ENCODE assay signal across 9 mouse cellular contexts in the genomic region with DNA sequence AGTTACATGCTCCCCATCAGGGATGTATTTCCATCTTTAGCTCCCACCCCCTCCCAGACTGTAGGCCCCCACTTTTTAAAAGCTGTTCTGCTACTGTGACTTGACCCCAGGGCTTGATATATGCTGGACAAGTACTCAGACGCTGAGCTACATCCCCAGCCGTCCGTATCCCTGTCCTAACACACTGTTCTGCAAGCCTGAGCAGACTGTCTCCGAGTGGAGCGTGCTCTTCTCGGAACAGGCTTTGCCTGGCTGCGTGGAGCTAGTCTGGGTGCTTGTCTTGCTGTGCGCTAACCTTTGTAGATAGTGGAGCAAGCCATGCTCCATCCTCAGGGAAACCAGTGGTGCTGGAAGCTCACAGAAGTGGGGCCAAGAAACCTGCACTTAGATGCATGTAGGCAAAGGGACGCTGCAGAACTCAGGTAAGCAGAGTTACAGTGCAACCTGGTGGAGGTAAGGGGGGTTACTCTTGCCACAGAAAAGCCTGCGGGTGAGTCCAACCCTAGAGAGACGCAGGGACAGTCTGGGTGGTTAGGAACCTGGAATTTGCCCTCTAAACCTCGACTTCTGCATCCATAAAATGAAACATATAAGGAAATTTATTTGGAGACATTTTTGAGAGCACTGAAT.
DNase-seq lines count a peak whose midpoint lies in the region; ATAC-seq and TF ChIP-seq lines count a peak whose summit lies in the region.
"Had no signal": no experiment of that assay in that cellular context is flagged by ENCODE, and none has a peak within 500 bp of the region (broad histone marks: within the 10 kb centered on the region; RNA-seq: fewer than 3 reads in every experiment).

No protein-coding gene starts in this region.

- H3K4me3 ChIP-seq in hindbrain, embryonic 14.5 days (replicated peaks; ENCODE audit: low read length) = no peak overlapping the region
- no peak overlapping the region for H3K4me3 ChIP-seq in hindbrain, embryonic 11.5 days (ENCODE audit: low read depth, low read length)
- no peak overlapping the region for H3K4me3 ChIP-seq in hindbrain, postnatal 0 days (ENCODE audit: low read length)
- no peak overlapping the region for H3K4me3 ChIP-seq in lung, postnatal 0 days (ENCODE audit: low read depth, low read length)
- no peak overlapping the region for H3K4me3 ChIP-seq in neural tube, embryonic 15.5 days (replicated peaks)
- H3K4me3 ChIP-seq: limb, embryonic 12.5 days had no signal

- ATAC-seq in hindbrain, embryonic 14.5 days (ENCODE audit: low FRiP score) = no peak
- ATAC-seq in hindbrain, embryonic 11.5 days (ENCODE audit: low FRiP score) = no peak
- no peak for ATAC-seq in Patski
- peak; percentile 85 for ATAC-seq in hindbrain, postnatal 0 days
- ATAC-seq in lung, postnatal 0 days = peak; percentile 82
- no peak for ATAC-seq in megakaryocyte, adult 5-6 weeks (ENCODE audit: poor library complexity, severe bottlenecking)
- ATAC-seq in neural tube, embryonic 15.5 days (ENCODE audit: low FRiP score) = no peak

- TF ChIP-seq CTCF in Patski (IDR thresholded peaks at IDR 0.05) = peak; percentile 43
- TF ChIP-seq CTCF in hindbrain, postnatal 0 days (IDR thresholded peaks at IDR 0.05; ENCODE audit: low read depth) = peak; percentile 76
- TF ChIP-seq CTCF in lung, postnatal 0 days (IDR thresholded peaks at IDR 0.05) = peak; percentile 70

- DNase-seq in hindbrain, embryonic 14.5 days (ENCODE audit: low spot score) = peak; percentile 46
- no peak for DNase-seq in hindbrain, embryonic 11.5 days (ENCODE audit: low spot score)
- no peak for DNase-seq in Patski (ENCODE audit: low read depth, low spot score)
- peak; percentile 75 for DNase-seq in hindbrain, postnatal 0 days (ENCODE audit: low spot score)
- DNase-seq in lung, postnatal 0 days (ENCODE audit: low spot score) = peak; percentile 81
- no peak for DNase-seq in urinary bladder, postnatal 4 days (ENCODE audit: low spot score in 2 of 2)

- H3K9me3 ChIP-seq in hindbrain, embryonic 14.5 days (ENCODE audit: control insufficient read depth, low read length) = no peaks in the 10 kb centered on the region
- H3K9me3 ChIP-seq in hindbrain, embryonic 11.5 days (ENCODE audit: control insufficient read depth, low read length) = no peaks in the 10 kb centered on the region
- H3K9me3 ChIP-seq in hindbrain, postnatal 0 days (ENCODE audit: low read length) = no peaks in the 10 kb centered on the region
- no peaks in the 10 kb centered on the region for H3K9me3 ChIP-seq in lung, postnatal 0 days (ENCODE audit: low read length)
- H3K9me3 ChIP-seq in neural tube, embryonic 15.5 days (replicated peaks) = no peaks in the 10 kb centered on the region

- H3K4me1 ChIP-seq in hindbrain, embryonic 14.5 days (replicated peaks; ENCODE audit: control insufficient read depth, insufficient read depth, low read length) = peaks cover 6% of the 10 kb centered on the region; the same call in 1 of the 2 replicates
- peaks cover 5% of the 10 kb centered on the region for H3K4me1 ChIP-seq in hindbrain, embryonic 11.5 days (replicated peaks; ENCODE audit: control insufficient read depth, insufficient read depth, low read length)
- peaks cover 6% of the 10 kb centered on the region; the same call in 1 of the 2 replicates for H3K4me1 ChIP-seq in hindbrain, postnatal 0 days (ENCODE audit: insufficient read depth, low read length)
- H3K4me1 ChIP-seq in lung, postnatal 0 days (ENCODE audit: insufficient read depth, low read depth, low read length) = no peaks in the 10 kb centered on the region
- peaks cover 9% of the 10 kb centered on the region; the same call in 1 of the 2 replicates for H3K4me1 ChIP-seq in neural tube, embryonic 15.5 days

- WGBS in hindbrain, embryonic 14.5 days = 72% methylated on average over 12 of the region's 12 CpGs
- WGBS in hindbrain, embryonic 11.5 days = 71% methylated on average over 12 of the region's 12 CpGs
- 65% methylated on average over 12 of the region's 12 CpGs for WGBS in hindbrain, postnatal 0 days
- 53% methylated on average over 12 of the region's 12 CpGs for WGBS in lung, postnatal 0 days
- WGBS in neural tube, embryonic 15.5 days = 71% methylated on average over 12 of the region's 12 CpGs

- H3K27ac ChIP-seq in hindbrain, embryonic 14.5 days = peak overlapping the region; percentile 48
- no peak overlapping the region for H3K27ac ChIP-seq in hindbrain, embryonic 11.5 days (ENCODE audit: low read depth, low read length)
- H3K27ac ChIP-seq in hindbrain, postnatal 0 days = no peak overlapping the region
- H3K27ac ChIP-seq in lung, postnatal 0 days (ENCODE audit: low read length) = no peak overlapping the region
- H3K27ac ChIP-seq in neural tube, embryonic 15.5 days (replicated peaks) = no peak overlapping the region
- H3K27ac ChIP-seq: limb, embryonic 12.5 days had no signal

- in situ Hi-C loops in Patski (cut with MboI; ENCODE audit: low pct_unique_long_range_greater_than_20kb) = no loop called here

- no peak overlapping the region for H3K9ac ChIP-seq in hindbrain, embryonic 14.5 days
- no peak overlapping the region for H3K9ac ChIP-seq in hindbrain, embryonic 11.5 days (ENCODE audit: low read depth, low read length)
- H3K9ac ChIP-seq in hindbrain, postnatal 0 days (replicated peaks; ENCODE audit: low read length) = no peak overlapping the region
- H3K9ac ChIP-seq in lung, postnatal 0 days (replicated peaks; ENCODE audit: low read depth) = no peak overlapping the region
- H3K9ac ChIP-seq in neural tube, embryonic 15.5 days (replicated peaks) = no peak overlapping the region
- H3K9ac ChIP-seq: limb, embryonic 12.5 days had no signal

- H3K27me3 ChIP-seq in hindbrain, embryonic 14.5 days (ENCODE audit: control insufficient read depth, insufficient read depth, low read length) = no peaks in the 10 kb centered on the region
- no peaks in the 10 kb centered on the region for H3K27me3 ChIP-seq in hindbrain, embryonic 11.5 days (ENCODE audit: control insufficient read depth, insufficient read depth, low read length)
- no peaks in the 10 kb centered on the region for H3K27me3 ChIP-seq in Patski
- H3K27me3 ChIP-seq in hindbrain, postnatal 0 days (ENCODE audit: insufficient read depth, low read length) = no peaks in the 10 kb centered on the region
- H3K27me3 ChIP-seq in lung, postnatal 0 days (replicated peaks; ENCODE audit: insufficient read depth, low read length) = no peaks in the 10 kb centered on the region
- H3K27me3 ChIP-seq in neural tube, embryonic 15.5 days (replicated peaks) = no peaks in the 10 kb centered on the region
- H3K27me3 ChIP-seq: limb, embryonic 12.5 days had no signal

- no peaks in the 10 kb centered on the region for H3K36me3 ChIP-seq in hindbrain, embryonic 14.5 days (replicated peaks; ENCODE audit: control insufficient read depth, insufficient read depth)
- H3K36me3 ChIP-seq in hindbrain, embryonic 11.5 days (ENCODE audit: control insufficient read depth, insufficient read depth, low read length) = no peaks in the 10 kb centered on the region
- no peaks in the 10 kb centered on the region for H3K36me3 ChIP-seq in hindbrain, postnatal 0 days (ENCODE audit: insufficient read depth, low read length)
- no peaks in the 10 kb centered on the region for H3K36me3 ChIP-seq in lung, postnatal 0 days (ENCODE audit: insufficient read depth, low read length)
- H3K36me3 ChIP-seq in neural tube, embryonic 15.5 days = no peaks in the 10 kb centered on the region
- H3K36me3 ChIP-seq: limb, embryonic 12.5 days had no signal

- no peak for TF ChIP-seq EP300 in lung, postnatal 0 days (IDR thresholded peaks at IDR 0.05)

- CTCF ChIA-PET in Patski (lab: Charles Lee) = interaction anchor here (1.0 to 1.4 kb wide), 2 partner anchors 11 to 18 kb away, joined by 4 to 5 read pairs; no protein-coding TSS in a partner anchor

- H3K4me2 ChIP-seq in hindbrain, embryonic 14.5 days (replicated peaks) = no peak overlapping the region
- no peak overlapping the region for H3K4me2 ChIP-seq in hindbrain, embryonic 11.5 days (replicated peaks; ENCODE audit: low read depth, low read length)
- no peak overlapping the region for H3K4me2 ChIP-seq in hindbrain, postnatal 0 days (ENCODE audit: low read depth, low read length)
- H3K4me2 ChIP-seq in lung, postnatal 0 days (replicated peaks; ENCODE audit: low read depth, low read length) = no peak overlapping the region
- no peak overlapping the region; the same call in 1 of the 2 replicates for H3K4me2 ChIP-seq in neural tube, embryonic 15.5 days
- H3K4me2 ChIP-seq: limb, embryonic 12.5 days had no signal

- POLR2A ChIA-PET in Patski (lab: Charles Lee) = no interaction called here

Comparison
In these comparisons a context has a peak if more than half of its experiments do, and no peak if none do; other contexts are left out.
1. ATAC-seq: peak in hindbrain, postnatal 0 days (single experiment) and lung, postnatal 0 days (single experiment); none in hindbrain, embryonic 14.5 days (single experiment), hindbrain, embryonic 11.5 days (single experiment), Patski (single experiment), megakaryocyte, adult 5-6 weeks (single experiment) and neural tube, embryonic 15.5 days (single experiment).
2. DNase-seq: peak in hindbrain, embryonic 14.5 days (single experiment), hindbrain, postnatal 0 days (single experiment) and lung, postnatal 0 days (single experiment); none in hindbrain, embryonic 11.5 days (single experiment), Patski (single experiment) and urinary bladder, postnatal 4 days (0 of 2).
3. Peak in every context shown above with its lines, with median percentiles within 50 percentile points of each other: CTCF ChIP-seq.